Mouse (Mus musculus): ENCODE results near the gene Frmd5. TPM values are rescaled to one million over a fixed set of nuclear protein-coding genes. Genes with fewer than 3 reads are reported as not detected.

Frmd5 gene
- polyA plus RNA-seq, 1 experiment = 47.8 TPM

DNA sequence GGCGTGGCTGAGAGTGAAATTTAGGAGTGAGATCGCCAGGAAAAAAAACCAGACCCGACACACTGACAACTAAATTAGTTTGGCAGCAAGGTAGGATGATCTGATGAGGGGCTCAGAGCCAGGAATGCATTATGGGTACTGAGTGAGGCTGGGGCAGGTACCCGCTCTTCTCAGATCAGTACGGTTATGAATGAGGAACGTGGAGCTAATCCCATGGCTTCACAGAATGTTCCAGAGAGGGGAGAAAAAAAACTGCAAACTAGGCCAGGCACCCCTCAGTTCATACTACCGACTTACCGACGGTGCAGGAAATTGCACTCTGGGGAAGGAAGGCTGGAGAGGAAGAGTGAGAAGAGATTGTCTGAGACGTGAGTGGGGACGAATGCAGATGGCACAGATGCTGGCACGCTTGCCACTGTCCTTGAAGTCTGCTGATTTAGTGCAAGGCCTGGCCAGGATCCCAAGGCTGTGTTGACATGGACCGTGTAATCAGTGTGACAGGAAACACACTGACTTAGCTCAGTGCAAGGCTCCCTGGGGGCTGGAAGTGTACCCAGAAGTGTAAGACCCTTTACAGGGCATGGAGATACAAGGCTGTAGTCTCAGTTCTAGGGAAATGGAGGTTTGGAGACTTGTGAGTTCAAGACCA is 223.3 kb downstream of the Frmd5 start:
- Histone ChIP-seq H3K4me3 (ENCODE audit: insufficient read depth, low read length) (no peak overlapping the region), H3K4me1 (ENCODE audit: control insufficient read depth, insufficient read depth, low read length) (peaks cover 2% of the 10 kb centered on the region), H3K27ac (ENCODE audit: insufficient read depth, low read length) (no peak overlapping the region)
- TF ChIP-seq POLR2A (IDR thresholded peaks at IDR 0.05; ENCODE audit: extremely low read depth, insufficient read depth, low read length) (no peak), CTCF (IDR thresholded peaks at IDR 0.05; ENCODE audit: extremely low read depth, insufficient read depth, low read length) (no peak)

DNA sequence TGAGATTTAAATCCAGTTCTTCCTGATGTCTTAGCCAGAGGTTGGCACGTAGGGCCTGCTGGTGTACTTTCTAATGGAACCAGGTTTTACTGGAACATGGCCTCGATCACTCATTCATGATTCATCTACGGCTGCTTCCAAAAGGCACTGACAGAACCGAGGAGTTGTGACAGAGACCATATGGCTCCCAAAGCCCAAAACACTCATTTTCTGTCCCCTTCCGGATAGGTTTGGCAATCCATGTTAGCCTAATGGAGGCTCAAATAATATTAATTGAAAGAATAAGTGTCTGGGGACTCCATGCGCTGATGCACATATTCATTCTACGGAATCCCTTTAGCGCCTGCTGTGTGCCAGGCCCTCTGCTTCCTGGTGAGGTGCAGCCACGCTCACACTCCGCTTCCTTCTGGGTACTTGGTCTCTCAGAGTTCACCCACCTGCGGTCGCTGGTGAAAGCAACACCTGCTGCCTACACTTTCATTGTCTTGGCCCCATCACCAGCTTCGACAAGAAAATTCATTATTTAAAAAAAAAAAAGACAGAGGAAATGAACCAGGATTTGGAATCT is 224.0 kb downstream of the Frmd5 start:
- Histone ChIP-seq H3K27ac (ENCODE audit: insufficient read depth, low read length) (no peak overlapping the region), H3K4me3 (ENCODE audit: insufficient read depth, low read length) (no peak overlapping the region), H3K4me1 (ENCODE audit: control insufficient read depth, insufficient read depth, low read length) (no peaks in the 10 kb centered on the region; the same call in 1 of the 2 replicates)
- TF ChIP-seq CTCF (IDR thresholded peaks at IDR 0.05; ENCODE audit: extremely low read depth, insufficient read depth, low read length) (no peak), POLR2A (IDR thresholded peaks at IDR 0.05; ENCODE audit: extremely low read depth, insufficient read depth, low read length) (no peak)

DNA sequence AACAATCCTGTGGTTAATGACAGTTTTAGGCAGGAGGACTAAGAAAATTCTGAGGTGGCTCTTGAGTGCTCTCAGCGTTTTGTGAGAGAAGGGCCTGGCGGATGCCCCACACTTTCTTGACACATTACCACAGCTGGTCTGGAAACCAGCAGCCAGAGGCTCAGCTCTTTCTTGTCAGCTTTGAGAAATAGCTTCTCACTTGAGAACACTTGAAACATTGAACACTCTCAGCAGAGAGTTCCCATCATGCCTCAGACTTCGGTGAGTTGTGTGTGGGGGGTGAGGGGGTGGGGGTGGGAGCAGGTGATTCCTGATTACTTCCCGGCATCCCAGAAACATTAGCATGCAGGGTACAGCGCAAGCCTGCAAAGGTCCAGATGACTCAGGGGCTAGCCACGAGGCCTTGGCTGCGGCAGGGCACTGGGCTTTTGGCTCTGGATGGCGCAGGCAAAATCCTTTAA is 231.1 kb downstream of the Frmd5 start:
- no peak overlapping the region for H3K4me3 ChIP-seq (ENCODE audit: insufficient read depth, low read length)
- H3K4me1 ChIP-seq (ENCODE audit: control insufficient read depth, insufficient read depth, low read length) = no peaks in the 10 kb centered on the region
- TF ChIP-seq POLR2A (IDR thresholded peaks at IDR 0.05; ENCODE audit: extremely low read depth, insufficient read depth, low read length) (no peak), CTCF (IDR thresholded peaks at IDR 0.05; ENCODE audit: extremely low read depth, insufficient read depth, low read length) (no peak)
- no peak overlapping the region; the same call in 1 of the 2 replicates for H3K27ac ChIP-seq (ENCODE audit: insufficient read depth, low read length)

DNA sequence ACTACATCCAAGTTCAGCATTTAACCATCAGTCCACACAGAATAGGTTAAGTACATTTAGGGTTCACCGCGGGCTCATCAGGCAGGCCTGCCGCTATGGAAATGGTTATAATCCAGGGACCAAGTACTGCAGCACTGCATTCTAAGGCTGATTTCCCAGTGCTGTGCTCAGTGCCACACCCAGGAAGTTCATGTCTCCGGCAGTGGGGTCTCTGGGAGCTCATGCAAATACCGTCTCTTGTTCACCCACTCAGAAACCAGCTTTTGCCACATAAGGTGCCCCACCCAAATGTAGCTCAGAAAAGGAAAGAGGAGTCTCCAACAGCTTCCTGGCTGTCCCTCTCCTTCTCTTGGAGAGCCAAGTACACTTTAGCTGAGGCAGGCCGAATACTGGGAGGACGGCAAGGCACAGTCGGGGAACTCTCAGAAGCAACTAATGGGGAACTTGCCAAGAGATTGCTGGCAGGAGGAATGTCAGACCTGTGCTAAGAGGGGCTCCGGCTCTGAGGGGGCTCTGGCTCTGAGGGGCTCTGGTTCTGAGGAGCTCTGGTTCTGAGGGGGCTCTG is 232.7 kb downstream of the Frmd5 start:
- no peak overlapping the region for H3K4me3 ChIP-seq (ENCODE audit: insufficient read depth, low read length)
- no peak for TF ChIP-seq POLR2A (IDR thresholded peaks at IDR 0.05; ENCODE audit: extremely low read depth, insufficient read depth, low read length)
- no peak for TF ChIP-seq CTCF (IDR thresholded peaks at IDR 0.05; ENCODE audit: extremely low read depth, insufficient read depth, low read length)
- H3K4me1 ChIP-seq (ENCODE audit: control insufficient read depth, insufficient read depth, low read length) = no peaks in the 10 kb centered on the region
- no peak overlapping the region; the same call in 1 of the 2 replicates for H3K27ac ChIP-seq (ENCODE audit: insufficient read depth, low read length)

DNA sequence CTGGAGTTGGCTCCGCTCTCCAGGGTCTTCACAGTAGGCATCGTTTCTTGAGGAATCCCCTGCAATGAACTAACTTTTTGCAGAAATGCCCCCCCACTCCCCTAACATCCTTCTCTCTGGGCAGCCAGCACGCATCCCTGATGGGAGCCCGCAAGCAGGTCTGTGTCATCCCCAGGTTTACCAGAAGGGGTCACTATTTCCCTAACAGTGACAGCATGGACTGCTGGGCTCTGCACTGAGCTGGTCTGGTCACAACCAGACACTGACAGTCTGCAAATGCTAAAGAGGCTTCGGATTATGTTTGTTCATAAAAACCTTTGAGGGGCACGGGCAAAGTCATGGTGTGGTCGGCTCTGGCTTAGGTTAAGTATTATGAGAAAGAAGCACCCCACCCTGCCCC is 235.1 kb downstream of the Frmd5 start:
- TF ChIP-seq POLR2A (IDR thresholded peaks at IDR 0.05; ENCODE audit: extremely low read depth, insufficient read depth, low read length) (no peak), CTCF (IDR thresholded peaks at IDR 0.05; ENCODE audit: extremely low read depth, insufficient read depth, low read length) (peak; percentile 96)
- H3K4me1 ChIP-seq (ENCODE audit: control insufficient read depth, insufficient read depth, low read length) = no peaks in the 10 kb centered on the region
- H3K4me3 ChIP-seq (ENCODE audit: insufficient read depth, low read length) = no peak overlapping the region
- no peak overlapping the region for H3K27ac ChIP-seq (ENCODE audit: insufficient read depth, low read length)

DNA sequence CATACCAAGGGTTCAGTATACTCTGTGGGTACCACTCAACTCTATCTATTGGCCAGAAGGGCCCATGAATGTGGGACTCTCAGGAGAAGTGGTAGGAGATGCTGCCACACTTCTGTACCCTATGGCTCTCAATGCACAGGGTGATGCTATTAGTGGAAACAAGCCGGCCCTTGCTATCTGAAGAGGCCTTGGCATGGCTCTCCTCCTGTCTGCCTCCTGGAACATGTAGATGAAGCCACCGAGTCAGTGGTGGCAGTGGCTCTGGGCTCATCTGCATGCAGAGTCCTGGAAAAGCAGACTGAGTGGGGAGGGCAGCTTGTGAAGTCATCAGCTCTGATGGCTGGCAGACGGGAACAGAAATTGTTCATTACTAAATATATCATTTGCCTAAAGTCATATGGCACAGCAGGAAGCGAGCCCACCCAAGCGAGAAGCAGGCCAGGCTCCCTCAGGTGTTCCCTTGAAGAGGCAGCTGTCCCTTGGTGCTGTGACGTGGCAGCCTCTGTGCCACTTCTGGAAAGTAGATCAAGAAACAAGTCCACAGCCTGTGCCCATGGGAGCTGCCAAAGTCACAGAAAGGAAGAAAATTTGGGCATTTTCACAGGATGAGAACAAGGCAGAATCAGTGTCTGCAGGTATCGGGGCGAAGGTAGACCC is 235.8 kb downstream of the Frmd5 start:
- Histone ChIP-seq H3K4me3 (ENCODE audit: insufficient read depth, low read length) (no peak overlapping the region), H3K27ac (ENCODE audit: insufficient read depth, low read length) (no peak overlapping the region), H3K4me1 (ENCODE audit: control insufficient read depth, insufficient read depth, low read length) (no peaks in the 10 kb centered on the region)
- TF ChIP-seq POLR2A (IDR thresholded peaks at IDR 0.05; ENCODE audit: extremely low read depth, insufficient read depth, low read length) (no peak), CTCF (IDR thresholded peaks at IDR 0.05; ENCODE audit: extremely low read depth, insufficient read depth, low read length) (no peak)

DNA sequence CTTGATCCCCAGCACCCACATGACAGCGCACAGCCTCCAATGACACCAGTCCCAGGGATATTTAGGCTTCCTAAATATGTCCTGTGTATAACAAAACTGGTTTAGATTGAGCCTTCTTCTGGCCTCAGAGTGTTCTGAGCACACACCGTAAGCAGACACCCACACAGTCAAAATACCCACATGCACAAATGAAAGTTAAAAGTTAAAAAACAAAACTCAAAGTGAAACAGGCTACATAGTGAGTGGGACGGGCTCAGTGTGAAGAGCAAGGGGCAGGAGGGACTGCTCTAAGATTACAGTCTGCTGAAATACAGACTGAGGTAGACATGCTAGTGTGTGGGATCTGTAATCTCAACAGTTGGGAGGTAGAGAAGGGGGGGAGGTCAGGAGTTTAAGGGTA is 236.8 kb downstream of the Frmd5 start:
- Histone ChIP-seq H3K4me3 (ENCODE audit: insufficient read depth, low read length) (no peak overlapping the region), H3K4me1 (ENCODE audit: control insufficient read depth, insufficient read depth, low read length) (no peaks in the 10 kb centered on the region), H3K27ac (ENCODE audit: insufficient read depth, low read length) (no peak overlapping the region)
- TF ChIP-seq POLR2A (IDR thresholded peaks at IDR 0.05; ENCODE audit: extremely low read depth, insufficient read depth, low read length) (no peak), CTCF (IDR thresholded peaks at IDR 0.05; ENCODE audit: extremely low read depth, insufficient read depth, low read length) (no peak)

DNA sequence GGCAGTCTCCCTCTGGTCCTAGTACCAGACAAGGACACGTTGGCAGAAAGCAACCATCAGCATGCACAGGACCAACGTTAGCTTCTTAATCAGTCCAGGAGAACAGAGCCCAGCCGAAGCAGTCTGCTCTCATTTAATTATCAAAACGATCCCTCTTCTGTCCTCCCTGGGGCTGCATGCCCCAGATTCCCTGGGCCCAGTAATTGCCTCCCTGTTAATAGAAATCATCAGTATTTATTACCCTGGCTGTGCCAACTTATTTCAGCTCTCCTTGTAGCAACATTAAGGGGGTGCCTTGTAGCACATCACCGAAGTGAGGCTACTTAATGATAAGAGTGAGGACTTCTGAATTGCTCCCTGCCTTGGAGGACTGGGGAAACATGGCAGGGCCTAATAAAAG is 241.0 kb downstream of the Frmd5 start:
- Histone ChIP-seq H3K4me1 (ENCODE audit: control insufficient read depth, insufficient read depth, low read length) (no peaks in the 10 kb centered on the region), H3K27ac (ENCODE audit: insufficient read depth, low read length) (no peak overlapping the region), H3K4me3 (ENCODE audit: insufficient read depth, low read length) (no peak overlapping the region)
- no peak for TF ChIP-seq POLR2A (IDR thresholded peaks at IDR 0.05; ENCODE audit: extremely low read depth, insufficient read depth, low read length)
- no peak for TF ChIP-seq CTCF (IDR thresholded peaks at IDR 0.05; ENCODE audit: extremely low read depth, insufficient read depth, low read length)

DNA sequence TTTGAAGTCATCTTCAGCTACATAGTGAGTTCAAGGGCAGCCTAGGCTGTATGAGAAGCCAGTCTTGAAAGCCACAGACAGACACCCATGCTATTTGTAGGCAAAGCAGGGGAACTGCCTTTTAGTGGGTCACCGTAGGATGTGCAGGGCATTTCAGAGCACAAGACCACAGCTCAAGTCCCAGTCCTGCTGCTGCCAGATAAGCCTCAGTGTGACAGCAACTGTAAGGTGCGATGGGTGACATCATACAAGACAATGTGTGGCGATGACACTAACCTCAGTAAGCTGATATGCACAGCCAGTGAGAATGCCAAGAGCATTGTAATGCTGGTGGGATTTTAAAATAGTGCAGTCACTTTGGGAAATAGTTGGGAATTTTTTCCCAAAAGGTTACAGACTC is 243.8 kb downstream of the Frmd5 start:
- Histone ChIP-seq H3K4me3 (ENCODE audit: insufficient read depth, low read length) (no peak overlapping the region), H3K27ac (ENCODE audit: insufficient read depth, low read length) (no peak overlapping the region), H3K4me1 (ENCODE audit: control insufficient read depth, insufficient read depth, low read length) (no peaks in the 10 kb centered on the region)
- no peak for TF ChIP-seq CTCF (IDR thresholded peaks at IDR 0.05; ENCODE audit: extremely low read depth, insufficient read depth, low read length)
- TF ChIP-seq POLR2A (IDR thresholded peaks at IDR 0.05; ENCODE audit: extremely low read depth, insufficient read depth, low read length) = no peak
